Mouse (Mus musculus) kidney, adult 9 months (tissue): Measurements from ENCODE around the gene Mtrr.

Experiments used
- DNase-seq: peaks from one replicate; pipeline ENCODE4 v3.0.0; 2022

Mtrr gene

DNA sequence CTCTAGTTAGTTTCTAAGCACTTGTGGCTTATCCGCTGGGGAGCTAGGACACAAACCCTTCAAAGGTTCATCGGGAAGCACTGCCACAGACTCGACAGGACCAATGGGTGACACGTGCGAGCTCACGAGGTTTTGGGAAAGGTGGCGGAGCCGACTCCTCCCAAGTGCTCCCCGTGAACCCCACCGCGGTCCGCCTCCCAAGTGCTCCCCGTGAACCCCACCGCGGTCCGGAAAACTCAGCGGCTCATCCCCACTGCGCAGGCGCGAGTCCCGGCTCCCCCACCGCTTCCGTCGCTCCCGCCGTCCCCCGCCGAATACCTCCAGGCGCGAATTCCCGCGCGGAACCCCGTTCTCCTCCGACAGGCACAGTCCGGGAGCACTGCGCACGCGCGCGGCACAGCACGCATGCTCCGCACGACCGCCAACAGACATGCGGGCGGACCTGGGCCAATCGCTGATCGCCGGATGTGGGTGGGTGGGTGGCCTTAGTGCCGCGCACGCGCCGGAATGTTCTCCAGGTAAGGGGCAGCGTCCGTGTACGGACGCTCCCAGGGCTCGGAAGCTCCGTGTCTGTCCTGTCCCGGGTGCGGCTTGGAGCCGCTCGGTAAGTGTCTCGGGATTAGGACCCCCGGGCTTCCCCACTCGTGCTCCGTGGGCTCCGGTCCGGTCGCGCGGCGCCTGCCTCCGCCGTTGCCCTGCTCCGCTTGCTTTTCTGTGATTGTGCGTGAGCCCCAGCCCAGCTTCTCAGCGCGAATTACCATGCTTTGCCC, at the start of gene Mtrr, which contains the start of gene Fastkd3:
TSS of gene Mtrr (minus strand) at position 403 of the 770 bp plus-strand sequence.
TSS of gene Fastkd3 (plus strand) at position 488 of the 770 bp plus-strand sequence.
- DNase-seq = peak; percentile 98

DNA sequence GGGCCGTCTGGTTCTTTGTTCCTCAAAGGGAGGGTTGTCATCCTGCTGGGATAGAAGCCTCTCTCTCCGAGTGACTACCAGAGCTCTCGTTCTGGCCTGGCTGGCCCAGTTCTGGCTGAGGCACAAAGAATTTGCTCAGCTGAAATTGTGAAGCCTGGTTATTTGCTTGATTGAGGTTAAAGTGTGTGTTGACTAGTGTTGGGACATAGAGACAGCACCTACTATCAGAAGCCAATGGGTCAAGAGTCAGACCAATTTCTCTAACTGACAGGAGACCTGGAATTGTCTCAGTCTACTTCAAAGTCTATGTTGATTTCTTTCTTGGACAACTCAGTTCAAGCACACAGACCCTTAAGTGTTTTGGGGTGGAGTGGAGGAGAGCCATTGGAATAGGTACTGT, 45.1 kb upstream of the Mtrr start:
- no peak for DNase-seq

DNA sequence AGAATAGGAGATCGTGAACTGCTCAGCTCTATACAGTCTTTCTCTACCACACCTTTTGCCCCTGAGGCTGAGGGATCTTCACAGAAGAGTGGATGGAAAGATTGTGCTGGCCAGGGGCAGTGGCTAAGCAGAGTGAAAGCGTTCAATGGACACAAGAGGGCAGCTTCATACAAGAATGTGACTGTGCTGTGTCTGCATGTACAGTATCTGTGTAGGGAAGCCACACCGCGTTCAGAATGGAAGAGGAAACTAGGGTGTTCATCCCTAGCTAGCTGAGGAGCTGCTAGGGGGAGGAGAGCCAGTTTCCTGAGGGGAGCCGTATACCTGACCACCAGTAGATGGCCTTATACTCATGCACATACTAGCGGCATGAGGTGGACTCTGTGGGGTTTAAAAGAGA, 40.8 kb upstream of the Mtrr start:
- DNase-seq = no peak

DNA sequence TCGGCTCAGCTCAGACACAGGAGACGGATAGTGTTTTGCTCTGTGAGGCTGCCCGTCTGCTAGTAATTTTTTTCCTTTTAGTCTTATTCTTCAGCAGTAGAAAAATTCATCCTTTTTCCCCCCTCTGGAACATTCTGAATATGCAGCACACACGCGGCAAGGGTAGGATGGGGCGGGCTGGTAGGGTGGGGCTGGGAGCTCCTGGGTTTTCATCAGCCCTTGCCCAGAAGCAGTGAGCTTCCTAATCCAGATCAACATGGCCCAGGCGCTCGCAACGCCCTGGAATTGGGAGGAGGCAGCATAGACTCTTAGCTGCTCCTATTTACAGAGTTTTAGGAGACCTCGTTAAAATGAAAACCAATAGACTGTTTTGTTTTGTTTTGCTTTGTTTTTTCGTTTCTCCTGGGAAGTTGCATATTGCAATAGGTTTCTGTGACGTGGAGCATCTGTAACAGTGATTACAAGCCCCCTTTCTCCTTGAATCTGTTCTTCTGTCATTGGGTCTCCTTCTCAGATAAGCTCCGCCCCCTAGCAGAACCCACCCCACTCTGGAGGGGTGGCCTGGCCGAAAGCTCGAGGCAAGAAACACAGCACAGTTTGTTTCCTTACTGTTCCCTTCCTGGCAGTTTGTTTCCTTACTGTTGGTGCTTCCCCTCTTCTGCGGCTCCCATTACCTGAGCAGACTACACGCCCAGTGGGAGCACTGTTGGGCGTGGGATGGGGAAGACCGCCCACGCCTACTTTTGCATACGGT, 25.9 kb upstream of the Mtrr start:
- DNase-seq = no peak

DNA sequence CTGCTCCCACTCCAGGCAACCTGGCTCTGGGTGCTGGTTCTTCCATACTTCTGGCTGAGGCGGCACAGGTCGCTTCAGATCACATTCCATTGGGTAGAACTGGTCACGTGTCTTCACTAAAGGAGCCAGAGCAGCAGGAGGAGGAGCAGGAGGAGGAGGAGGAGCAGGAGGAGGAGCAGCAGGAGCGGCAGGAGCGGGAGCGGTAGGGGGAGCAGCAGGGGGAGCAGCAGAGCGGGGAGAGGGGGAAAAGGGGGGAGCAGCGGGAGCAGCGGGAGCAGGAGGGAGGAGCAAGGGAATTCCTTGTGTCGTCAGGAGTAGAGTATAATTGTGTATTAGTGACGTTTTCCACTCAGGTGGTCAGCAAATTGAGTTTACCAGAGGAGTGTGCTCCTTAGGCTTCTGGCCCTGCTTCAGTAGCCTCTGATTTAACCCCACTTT, 23.8 kb upstream of the Mtrr start:
- peak; percentile 61 for DNase-seq

DNA sequence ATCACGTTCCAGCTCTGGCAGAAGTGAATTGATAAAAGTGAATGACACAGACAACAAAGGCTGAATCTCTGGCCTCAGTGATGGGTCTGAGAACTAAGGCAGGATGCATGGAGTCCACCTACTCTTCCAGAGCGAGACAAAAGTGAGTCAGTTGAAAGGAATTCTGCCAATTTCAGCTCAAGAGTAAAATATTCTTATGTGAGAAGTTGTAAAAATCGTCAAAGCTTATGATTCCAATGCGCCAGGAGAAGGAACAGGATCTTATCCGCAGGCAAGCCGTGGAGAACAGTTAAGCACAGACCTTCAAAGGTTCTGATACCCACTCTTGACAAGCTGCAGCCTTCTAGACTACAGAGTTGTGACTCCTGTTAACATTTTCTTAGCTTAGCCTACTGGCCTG, 21.1 kb upstream of the Mtrr start:
- no peak for DNase-seq

DNA sequence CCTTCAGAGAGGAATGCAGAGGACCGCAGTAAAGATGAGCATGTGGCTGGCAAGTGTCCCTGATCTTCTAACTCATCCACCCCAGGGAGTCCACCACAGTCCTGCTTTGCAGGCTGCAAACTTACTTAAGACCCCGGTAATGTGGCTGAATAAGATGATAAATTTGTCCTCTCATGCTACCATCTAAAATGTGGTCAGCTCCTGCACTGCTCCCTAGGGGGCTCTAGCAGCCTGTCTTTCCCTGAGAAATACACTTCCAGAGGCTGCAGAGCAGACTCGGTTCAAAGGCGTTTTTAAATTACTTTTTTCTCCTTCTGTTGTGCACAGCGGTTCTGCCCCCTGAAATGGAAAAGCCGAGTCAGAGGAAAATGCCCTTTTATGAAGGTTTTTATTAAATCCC, 19.2 kb upstream of the Mtrr start:
- DNase-seq = no peak

DNA sequence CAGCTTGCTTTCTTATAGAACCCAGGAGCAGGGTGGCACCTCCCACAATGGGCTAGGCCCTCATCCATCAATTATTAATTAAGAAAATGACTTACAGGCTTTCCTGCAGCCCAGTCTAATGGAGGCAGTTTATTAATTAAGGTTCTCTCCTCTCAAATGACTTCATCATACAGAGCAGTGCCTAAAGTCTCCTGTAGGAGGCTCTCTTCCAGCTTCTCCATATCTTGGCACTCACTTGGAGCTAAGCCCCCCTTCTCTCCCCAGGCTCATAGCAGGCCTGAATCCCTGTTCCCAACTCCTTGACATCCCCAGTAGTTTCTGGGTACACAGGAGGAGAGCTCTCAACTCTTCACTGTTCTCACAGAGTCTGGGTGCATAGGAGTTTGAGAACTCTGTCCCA, 17.0 kb upstream of the Mtrr start:
- DNase-seq = no peak

DNA sequence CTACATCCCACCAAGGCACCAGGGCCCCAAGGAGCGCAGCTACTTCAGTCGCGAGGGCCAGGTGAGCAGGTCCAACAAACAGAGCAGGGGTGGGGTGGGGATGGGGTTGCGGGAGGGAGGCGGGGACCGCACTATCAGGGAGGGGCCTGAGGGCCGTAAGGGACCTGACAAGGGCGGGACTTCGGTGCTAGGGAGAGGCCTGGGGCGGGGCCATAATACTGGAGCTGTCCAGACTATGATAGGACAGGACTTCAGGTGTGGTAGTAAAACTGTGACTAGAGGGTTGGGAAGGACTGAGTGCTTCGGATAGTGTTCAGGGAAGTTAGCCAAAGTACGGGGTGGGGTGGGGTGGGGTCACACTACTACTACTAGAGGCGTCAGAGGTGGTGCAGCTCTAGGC, 15.7 kb upstream of the Mtrr start:
- no peak for DNase-seq

DNA sequence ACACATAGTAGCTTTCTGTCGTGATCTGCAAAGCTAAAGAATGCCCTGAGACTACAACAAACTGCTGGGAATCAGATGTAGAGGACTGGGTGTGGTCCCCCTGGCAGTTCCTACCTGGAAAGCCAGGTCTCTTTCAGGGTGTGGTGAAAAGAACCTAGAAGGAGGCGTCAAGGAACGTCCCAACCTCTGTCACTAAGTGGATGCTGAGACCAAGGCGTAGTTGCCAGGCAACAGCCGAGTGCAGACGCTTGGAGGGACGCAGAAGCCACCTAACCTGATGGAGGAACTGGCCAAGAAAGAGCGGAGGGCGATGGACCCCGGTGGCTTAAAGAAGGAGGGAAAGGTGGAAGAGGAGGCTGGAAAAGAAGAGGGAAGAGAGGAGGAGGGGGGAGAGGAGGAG, 15.2 kb upstream of the Mtrr start, which contains the start of gene 1700001L19Rik:
TSS of gene 1700001L19Rik (plus strand) at position 223 of the 400 bp plus-strand sequence.
- DNase-seq = no peak

DNA sequence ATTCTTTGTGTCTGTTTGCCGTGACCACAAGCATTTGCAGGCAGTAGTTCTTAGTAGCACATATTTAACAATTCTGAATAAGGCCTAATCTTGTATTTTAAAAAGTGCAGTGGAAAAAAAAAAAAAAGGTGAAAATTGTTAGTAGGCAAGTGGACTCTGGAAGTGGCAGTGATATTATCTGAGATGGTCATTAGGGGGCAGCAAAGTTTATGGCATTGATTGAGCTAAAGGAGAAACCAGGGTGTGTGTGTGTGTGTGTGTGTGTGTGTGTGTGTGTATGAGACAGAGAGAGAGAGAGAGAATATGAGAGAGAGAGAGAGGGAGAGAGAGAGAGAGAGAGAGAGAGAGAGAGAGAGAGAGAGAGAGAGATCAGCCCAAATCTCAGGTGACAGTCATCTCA, 11.8 kb upstream of the Mtrr start:
- DNase-seq = no peak

DNA sequence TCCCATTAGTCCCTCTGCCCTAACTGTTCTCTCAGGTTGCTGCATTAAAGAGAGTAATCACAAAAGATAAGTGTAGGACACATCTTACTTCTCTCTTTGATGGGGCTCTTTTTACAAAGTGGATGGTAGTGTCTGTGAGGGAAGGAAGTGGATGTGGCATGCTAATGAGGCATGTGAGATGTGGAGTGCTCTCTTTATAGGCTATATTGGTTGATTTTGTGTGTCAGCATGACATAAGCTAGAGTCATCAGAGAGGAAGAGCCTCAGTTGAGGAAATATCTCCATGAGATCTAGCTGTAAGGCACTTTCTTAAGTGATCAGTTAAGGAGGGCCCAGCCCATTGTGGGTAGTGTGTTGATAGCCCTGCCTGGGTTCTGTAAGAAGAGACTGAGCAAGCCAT, 6.4 kb upstream of the Mtrr start:
- DNase-seq = no peak

DNA sequence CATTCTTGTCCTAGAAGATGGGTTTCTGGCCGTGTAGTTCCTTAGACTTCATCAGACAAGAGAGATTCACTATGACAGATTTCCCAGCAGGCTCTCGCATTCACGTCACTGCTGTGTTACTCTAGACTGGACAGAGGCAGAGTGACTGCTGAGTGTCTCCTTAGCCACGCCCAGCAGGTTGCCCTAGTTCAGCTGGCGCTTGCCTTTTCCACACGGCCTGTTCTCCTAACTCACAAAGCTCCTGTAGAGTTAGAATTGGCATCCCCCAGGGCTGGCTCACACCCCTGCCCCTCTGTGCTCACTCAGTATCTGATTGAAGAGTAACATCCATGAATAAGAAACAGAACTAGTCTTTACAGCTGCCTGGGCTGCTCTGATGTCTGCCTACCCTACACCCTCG, 3.5 kb upstream of the Mtrr start:
- no peak for DNase-seq

DNA sequence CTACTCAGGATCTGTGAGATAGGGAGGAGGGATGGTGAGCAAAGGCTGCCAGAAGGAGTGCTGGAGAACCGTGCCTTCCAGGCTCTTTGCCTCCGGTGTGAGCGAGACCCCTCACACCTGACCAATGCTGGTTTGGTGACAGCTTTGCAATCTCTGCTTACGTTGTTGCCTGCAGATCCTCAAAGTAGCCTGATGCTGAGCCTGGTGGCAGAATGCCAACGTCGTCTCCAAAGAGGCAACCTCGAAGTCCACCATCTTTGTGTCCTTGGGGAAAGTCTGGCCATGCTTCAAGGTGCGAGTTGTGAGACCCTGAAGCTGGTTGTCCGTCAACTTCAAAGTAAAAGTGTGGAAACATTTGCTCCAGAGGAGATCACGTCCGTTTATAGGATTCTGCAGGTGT, 2.0 kb upstream of the Mtrr start:
- DNase-seq = no peak

DNA sequence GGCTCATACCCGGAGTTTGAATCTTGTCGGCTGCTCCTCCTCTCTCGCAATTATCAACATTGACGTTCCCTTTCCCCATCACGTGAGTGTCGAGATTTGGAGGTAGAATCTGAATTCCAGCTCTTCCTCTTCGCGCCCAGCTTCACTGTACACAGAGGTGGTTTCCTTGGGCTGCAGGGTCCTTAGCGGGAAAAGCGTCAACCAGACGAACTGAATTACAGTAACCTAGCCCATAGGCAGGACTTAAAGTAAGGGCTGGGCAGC, 500 bp upstream of the Mtrr start:
- no peak for DNase-seq

DNA sequence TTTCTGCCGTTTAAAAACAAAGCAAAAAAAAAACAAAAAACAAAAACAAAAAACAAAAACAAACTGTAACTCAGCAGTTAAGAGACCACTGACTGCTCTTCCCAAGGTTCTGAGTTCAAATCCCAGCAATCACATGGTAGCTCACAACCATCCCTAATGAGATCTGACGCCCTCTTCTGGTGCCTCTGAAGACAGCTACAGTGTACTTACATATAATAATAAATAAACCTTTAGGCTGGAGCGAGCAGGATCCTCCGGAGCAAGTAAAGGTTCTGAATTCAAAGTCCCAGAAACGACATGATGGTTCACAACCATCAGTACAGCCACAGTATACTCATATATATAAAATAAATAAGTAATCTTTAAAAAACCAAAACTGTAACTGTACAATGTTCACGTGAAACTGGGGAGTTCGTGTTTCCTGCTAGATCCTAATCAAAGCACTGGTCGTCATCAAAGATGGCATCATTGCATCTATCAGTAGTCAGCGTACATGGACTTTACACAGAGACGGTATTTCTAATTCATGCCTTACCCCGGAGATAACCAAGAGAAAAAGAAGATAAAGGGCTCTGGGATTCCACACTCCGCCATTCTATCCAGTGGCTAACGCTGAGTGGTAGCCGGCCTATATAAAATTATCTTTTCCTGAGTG, 736 bp downstream of the Mtrr start:
- no peak for DNase-seq

DNA sequence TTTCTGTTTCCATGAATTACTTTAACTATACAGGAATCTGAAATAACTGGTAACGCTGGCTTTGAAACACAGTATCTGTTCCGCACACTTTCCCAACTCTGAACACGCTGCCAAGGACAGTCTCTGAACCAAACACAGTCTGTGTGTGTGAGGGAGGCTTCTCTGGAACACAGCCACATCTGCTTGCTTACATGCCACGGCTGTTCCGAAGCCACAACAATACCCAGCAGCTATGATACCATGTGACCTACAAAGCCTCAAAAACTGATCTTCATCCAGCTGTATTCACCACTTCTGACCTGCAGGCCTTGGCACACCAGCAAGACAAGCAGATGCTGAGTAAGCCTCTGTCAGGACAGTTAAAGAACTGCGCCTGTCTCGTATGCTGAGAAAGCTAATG, 4.0 kb downstream of the Mtrr start:
- DNase-seq = no peak

DNA sequence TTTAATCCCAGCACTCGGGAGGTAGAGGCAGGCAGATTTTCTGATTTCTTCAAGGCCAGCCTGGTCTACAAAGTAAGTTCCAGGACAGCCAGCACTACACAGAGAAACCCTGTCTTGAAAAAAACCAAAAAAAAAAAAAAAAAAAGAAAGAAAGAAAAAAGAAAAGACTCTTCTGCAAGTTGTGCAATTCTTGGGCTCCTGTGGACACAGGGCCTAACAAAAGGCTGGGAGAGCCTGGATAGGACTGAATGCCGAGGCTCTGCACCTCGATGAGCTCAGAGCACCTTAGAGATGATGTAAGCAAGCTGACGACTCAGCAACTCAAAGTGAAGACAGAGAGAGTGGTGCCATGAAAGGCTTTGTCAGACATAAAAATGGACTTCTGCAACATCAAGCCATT, 7.6 kb downstream of the Mtrr start:
- no peak for DNase-seq

DNA sequence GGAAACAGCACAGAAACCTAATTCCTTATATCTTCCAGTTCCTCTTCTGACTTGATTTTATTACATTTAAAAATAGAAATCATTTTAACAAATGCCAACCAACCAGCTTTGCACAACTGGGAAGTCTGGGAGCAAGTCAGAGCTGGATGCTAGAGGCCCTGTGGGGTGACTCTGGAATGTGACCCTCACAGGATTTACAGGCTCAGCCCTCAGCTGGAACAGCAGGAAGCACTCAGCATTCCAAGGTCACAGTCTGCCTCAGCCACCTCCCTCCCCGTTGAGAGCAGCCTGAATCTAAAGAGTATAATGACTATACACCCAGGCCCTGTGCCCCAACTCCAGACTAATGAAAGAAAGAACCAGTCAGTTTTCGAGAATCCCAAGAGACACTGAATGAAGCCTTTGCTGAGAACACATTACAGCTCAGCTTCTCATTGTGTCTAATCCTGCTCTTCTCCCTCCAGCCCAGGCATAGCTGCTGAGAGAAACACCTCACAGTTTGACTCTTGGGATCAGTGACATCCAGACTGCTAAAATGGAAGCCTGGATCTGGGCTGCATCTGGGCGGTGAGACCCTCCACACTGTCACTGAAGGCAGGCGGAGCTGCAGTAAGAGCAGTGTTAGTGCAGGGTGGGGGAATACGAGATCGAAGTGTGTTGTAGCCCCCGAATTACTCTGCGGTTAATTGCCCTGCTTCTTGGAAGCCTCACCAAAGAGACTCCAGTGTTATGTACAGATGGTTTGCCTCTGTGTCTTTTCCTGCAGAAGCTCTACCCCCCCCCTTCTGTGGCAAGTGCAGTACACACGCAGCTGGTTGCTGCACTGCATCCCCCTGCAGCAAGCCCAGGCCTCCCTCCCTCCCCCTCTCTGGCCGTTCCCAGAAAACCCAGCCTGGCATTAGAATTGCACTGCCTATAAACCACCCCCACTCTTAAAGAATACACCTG, 8.7 kb downstream of the Mtrr start:
- peak; percentile 70 for DNase-seq

DNA sequence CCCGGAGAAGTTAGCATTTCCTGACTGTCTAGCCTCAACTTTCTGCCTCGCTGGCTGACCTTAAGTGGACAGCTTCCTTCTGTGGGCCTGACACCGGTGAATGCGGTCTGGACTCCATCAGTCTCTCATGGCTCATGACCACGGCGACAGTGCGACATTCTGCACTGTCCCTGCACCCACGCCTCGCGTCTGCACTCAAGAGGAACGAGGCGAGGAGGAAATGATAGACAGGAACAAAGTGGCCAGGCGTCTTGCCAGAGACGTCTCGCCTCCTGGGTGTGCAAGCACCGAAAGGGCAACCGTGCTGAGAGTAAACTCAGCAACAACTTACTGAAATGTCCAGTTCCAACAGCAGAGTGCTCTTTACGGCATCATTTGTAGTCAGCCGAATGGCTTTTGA, 9.7 kb downstream of the Mtrr start:
- no peak for DNase-seq

DNA sequence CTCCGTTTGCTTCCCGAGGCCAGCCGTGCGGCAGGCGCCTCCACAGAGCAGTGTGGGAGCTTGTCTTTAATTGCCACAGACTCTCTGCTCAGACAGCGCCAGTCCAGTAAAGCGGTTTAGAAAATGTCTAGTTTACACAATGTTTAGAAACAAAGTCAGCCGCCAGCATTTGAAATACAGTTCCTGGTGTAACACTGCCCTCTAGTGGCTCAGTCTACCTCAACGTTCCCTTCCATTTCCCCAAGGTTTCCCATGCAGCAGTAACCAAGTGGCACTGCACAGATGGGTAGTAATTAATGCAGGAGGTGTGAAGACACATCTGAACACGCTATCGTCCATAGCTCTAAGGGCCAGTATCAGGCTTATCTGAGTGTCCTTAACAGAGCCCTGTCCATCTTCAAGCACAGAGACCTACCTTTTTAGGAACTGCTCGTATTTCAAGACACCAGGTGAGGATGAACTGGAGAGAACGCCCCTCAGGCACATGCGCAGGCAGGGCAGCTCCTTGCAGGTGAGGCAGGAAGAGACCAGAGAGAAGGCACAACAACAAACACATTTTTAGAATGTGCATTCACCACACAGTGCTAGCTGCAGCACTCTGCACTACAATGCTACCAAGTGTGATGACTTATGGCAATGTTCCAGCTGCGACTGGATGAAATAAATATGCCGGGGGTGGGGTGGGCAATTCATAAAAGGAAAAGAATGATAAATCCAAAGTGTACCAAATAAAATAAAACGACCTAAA, 12.2 kb downstream of the Mtrr start:
- DNase-seq = peak; percentile 67

DNA sequence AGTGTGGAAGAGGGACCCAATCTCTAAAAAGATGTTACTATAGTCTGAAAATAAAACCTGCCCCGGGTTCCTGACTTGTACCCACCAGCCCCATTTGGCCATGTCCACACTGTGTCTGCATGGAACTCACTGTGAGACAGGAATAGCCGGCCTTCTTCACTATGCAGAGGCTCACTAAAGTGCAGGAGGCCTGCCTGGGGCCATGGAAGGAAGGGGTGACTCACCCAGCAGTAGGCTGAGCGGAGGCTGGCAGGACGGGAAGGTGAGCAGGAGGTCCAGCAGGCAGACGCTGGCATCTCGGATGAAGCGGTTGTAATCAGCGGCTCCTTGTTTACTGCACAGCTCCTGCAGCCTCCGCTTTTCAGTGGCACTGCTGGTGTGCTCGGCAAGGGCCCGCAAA, 13.4 kb downstream of the Mtrr start:
- no peak for DNase-seq
